Mouse (Mus musculus) liver, embryonic 14 days (tissue): ENCODE measurements around the gene D630039A03Rik. TPM values are rescaled to one million over a fixed set of nuclear protein-coding genes. Genes with fewer than 3 reads are reported as not detected.

Experiments used
- polyA plus RNA-seq: library from polyadenylated mRNA; depleted of rRNA; stranded (reverse); fragments of >200 nt; gene quantifications from 2 replicates; pipeline ENCODE4 v1.2.3, GENCODE M21; 2012; rRNA removed

The D630039A03Rik gene
- 0.29 and 0.39 TPM in 2 replicates for polyA plus RNA-seq

DNA sequence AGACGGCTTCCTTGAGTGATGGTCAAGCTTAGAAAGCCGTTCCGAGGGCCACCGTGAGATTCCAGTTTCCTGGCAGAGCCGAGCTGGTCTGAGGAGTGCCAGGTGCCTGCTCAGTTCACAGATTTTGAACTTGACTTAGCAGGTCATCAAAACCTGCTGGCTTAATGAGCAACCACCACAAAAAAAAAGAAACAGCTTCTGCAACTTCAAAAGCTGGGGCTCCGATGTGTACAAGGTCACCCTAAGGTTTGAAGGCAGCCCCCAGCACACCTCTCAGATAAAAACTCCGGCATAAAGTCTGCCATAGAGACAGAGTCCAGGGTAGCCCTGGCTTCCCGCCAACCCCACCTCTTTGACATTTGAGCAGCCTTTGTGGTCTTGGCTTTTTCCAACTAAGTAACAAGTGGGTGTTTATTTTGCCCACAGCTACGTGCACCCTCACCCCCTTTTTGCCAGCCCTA is at the start of gene D630039A03Rik:
TSS of gene D630039A03Rik (minus strand) at position 97 of the 461 bp plus-strand sequence.

DNA sequence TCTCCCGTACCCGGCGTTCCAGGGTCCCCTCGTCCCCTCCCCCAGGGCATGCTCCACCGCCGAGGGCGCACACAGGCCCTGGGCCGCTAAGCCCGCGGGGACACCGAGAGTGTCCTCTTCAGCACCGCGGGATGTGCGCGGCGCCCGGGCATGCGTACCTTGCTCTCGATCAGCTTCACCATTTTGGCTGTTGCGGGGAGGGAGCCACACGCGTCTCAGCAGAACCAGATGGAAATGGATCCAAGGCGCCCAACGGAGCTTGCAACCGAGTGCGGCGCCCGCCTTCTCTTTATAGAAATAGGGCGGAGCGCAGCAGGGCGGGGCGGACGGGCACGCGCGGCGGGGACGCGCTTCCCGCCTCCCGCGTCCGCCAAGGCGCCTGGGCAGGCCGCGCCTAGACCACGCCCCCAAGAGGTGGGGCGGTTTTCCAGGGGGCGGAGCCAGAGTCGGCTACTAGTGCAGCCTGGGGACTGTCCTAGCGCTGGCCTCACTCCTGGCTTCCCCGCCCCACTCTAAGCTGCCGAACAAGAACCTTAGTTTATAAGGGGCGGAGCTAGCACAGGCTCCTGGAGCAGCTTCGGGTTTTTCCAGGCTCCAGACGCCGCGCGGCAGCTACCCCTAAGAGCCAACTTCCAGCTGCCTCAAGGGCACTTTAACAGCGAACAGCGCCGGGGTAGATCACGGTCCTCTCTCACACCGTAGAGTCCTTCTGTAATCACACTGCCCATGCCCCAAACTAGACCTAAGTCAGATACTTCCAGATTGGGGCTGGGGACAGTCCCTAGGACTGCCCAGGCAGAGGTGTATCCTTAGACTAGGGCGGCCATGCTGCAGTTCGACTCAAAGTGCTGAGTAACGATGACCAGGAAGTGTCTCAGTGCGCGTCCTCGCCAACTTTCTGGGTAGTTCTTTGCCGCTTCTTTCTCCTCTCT is 40.2 kb upstream of the D630039A03Rik start, which contains the start of gene Txn1:
TSS of gene Txn1 (minus strand) at position 383 of the 932 bp plus-strand sequence.

Other genes with a start within 250 kb of the D630039A03Rik start
- gene Akap2, start 198.6 kb downstream of the D630039A03Rik start, polyA plus RNA-seq: 0.88 and 0.97 TPM in 2 replicates
- gene Txn1, start 40.1 kb upstream of the D630039A03Rik start, polyA plus RNA-seq: 167 and 176 TPM in 2 replicates
- not detected in 2 replicates for gene Txndc8, start 92.8 kb upstream of the D630039A03Rik start, polyA plus RNA-seq